Mouse (Mus musculus) gastrocnemius, adult 2 months (tissue): ENCODE measurements at regions not wholly inside any gene's neighbourhood (a gene's known extent, or its start where the extent isn't known, plus 50 kb on each side); places are given as distances from the start of the nearest gene placed in this dataset.

Experiments used
- DNase-seq: peaks from one replicate; pipeline ENCODE4 v3.0.0; 2022
- H3K27ac ChIP-seq: fragments of 200-600 bp; 2 replicates; pipeline ENCODE4 v1.8.1; 2022; ENCODE audit warnings: mild to moderate bottlenecking
- H3K4me3 ChIP-seq: fragments of 200-600 bp; 2 replicates; pipeline ENCODE4 v1.8.1; 2022; ENCODE audit warnings: mild to moderate bottlenecking, moderate library complexity
- CTCF ChIP-seq: fragments of 200-600 bp; IDR thresholded peaks from 2 replicates; pipeline ENCODE4 v1.8.1; 2022; ENCODE audit warnings: antibody characterized with exemption, mild to moderate bottlenecking, moderate library complexity
- intact Hi-C: fragments of 180-260 bp; cut with DNase I; formaldehyde crosslinking; loops from one replicate; pipeline ENCODE4 v1.15.1; 2025

DNA sequence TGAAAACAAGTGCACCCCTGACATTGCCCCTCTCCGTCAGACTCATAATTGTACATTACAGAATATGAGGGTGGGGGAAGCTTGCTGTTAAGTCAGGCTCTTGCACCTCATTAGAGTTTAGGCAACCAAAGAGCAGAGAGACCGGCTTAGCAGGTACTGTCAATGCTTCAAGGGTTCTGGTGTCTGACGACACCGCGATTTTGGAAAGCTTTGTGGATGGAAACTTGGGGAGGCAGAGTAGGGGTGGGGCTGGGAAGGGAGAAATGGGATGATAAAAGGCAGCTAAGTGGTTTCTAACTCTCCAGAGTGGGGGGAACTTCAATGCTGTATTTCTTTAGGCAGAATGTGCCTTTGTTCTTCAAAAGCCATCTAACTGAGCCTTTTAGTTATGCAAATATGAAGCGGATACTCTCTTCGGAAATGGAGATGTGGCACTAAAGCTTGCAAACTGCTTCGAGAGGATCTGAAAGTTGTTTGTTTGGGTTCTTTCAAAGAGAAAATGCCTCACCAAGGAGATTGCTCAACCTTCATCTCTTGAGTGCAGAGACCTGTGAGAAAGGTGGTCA, 885.4 kb upstream of the Tenm2 start:
- TF ChIP-seq CTCF = no peak
- no peak overlapping the region for H3K27ac ChIP-seq
- DNase-seq = no peak
- intact Hi-C loops = no loop called here
- no peak overlapping the region for H3K4me3 ChIP-seq

DNA sequence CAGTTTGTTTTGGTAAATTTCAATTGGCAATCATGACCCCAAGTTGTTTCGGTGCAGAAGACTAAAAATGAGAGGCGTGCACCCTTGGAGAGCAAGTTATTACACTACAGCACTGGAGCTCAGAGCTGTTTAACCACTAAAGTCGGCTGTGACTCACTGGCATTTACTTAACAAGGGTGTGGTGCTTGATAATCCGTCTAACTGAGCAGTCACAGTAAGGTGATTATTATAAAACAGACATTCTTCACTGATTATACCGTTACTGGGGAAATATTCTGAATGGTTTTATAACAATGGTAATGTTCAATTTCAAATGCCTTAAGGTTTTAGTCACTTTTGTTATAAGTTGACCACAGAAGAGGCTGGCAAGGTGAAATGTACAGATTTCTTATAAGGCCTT, 882.0 kb upstream of the Tenm2 start:
- intact Hi-C loops = no loop called here
- Histone ChIP-seq H3K4me3 (no peak overlapping the region), H3K27ac (no peak overlapping the region)
- no peak for TF ChIP-seq CTCF
- no peak for DNase-seq

DNA sequence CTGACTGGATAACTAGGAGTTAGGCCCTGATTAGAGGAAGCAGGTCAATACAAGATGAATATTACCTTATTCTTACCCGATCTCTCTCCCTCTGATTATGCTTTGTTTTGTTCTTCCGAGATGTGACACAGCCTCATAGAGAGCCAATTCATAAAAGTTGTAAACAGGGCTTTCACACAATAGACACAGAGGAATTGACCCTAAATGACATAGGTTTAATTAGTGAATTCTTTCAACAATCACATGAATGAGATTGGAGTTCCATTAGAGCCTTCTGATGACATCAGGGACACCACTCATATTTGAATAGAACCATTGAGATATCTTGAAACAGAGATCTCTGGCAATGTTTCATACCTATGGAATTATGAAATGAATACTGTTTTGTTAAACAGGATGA, 856.4 kb upstream of the Tenm2 start:
- intact Hi-C loops = no loop called here
- Histone ChIP-seq H3K27ac (no peak overlapping the region), H3K4me3 (no peak overlapping the region)
- TF ChIP-seq CTCF = no peak
- DNase-seq = no peak

DNA sequence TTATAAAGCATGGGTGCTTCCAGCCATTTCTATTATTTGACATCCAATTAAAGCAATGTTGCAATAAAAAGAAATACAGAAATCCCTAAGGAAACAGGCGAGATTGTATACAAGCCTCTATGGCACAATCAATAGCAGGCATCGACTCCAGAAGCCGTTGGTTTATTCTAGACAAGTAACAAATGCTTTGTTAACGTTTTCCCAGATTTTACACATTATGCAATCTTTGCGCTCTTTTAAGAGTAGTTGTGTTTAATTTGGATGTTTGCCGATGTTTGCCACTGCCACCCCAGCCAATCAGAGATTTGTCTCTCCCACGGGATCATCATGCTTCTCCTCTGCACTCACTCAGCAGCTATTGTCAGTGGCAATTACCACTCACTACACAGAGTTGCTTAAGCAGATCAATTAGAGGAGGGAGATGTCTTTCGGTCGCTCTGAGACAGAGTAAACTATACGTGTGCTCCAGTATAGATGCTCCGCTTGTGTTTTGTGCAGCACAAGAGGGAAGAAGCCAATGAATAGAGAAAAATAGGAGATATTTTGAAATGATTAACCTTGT, 839.5 kb upstream of the Tenm2 start:
- no peak for DNase-seq
- Histone ChIP-seq H3K27ac (no peak overlapping the region), H3K4me3 (no peak overlapping the region)
- intact Hi-C loops = no loop called here
- TF ChIP-seq CTCF = no peak

DNA sequence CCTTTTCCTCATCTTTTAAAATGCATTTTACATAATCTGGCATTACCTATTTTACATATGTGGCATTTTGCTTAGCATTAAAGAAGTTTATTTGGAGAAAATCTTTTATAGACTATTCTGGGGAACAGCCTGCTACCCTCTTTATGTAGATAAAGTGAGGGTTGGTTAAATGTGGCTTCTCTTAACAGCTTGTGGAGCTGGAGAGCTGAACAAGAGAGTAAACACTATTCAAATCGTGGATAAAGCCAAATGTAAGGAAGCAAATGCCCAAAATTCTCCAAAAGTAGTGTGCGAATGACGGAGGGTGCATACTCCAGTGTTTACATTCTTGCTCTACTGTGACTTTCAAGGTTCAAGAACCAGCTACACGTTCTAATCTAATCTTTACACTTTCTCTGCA, 833.9 kb upstream of the Tenm2 start:
- intact Hi-C loops = no loop called here
- DNase-seq = no peak
- no peak overlapping the region for H3K27ac ChIP-seq
- H3K4me3 ChIP-seq = no peak overlapping the region
- TF ChIP-seq CTCF = no peak

DNA sequence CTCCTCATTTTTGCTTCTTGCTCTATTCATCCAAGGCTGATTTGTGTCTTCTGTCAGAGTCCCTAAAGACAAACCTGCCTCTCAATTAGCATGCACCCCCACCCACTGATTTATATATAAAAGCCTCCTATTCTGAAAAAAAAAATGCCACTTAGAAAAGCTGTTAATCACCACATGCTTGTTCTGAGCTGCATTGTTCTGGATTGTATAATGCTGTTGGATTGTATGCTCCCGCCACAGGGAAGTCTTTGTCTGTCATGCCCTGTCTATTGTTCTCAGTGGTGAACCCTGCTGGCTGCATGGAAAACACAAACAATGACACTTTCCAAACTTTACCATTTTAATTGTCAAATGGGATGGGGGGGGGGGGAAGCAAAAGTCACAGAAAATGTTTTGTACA, 831.9 kb upstream of the Tenm2 start:
- DNase-seq = no peak
- Histone ChIP-seq H3K27ac (no peak overlapping the region), H3K4me3 (no peak overlapping the region)
- no peak for TF ChIP-seq CTCF
- intact Hi-C loops = no loop called here

DNA sequence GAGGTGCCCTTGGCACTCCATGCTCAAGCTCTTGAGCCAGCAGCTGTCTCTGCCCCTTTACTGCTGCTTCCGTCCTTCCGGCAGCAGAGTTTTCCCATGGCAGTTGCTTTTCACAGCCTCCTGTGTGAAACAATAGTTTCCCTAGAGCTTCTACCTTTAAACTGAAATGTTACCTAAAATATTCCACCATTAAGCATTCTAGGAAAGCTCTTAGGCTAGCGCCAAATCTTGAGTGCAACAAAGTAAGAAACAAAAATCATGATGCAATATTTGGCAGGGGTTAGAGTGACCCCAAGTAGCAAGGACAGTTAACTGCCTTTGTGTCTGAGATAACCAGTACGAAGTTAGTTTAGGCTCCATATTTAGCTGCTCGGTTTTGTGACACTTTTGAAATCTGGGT, 830.3 kb upstream of the Tenm2 start:
- intact Hi-C loops = no loop called here
- TF ChIP-seq CTCF = no peak
- no peak overlapping the region for H3K27ac ChIP-seq

DNA sequence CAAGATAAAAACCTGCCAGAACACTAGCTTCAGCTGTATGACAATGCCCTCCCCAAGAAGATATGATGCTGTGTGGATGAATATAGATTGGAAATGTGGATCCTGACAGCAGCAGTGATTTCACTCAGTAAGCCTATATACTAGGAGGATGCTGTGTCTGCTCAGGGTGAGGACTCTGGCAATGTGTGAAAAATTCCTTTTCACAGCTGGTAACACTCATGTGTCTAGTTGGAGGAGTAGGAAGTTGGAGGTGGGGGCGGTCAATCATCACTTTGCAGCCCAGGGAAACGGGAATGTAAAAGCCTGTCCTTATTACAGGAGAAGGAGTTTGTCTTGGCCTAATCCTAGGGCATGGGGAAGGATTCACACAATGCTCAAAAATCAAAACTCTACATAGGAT, 824.3 kb upstream of the Tenm2 start:
- Histone ChIP-seq H3K4me3 (no peak overlapping the region), H3K27ac (no peak overlapping the region)
- intact Hi-C loops = no loop called here
- no peak for TF ChIP-seq CTCF
- no peak for DNase-seq

More for the DNA sequence above, 830.3 kb upstream of the Tenm2 start:
- DNase-seq = no peak
- no peak overlapping the region for H3K4me3 ChIP-seq

DNA sequence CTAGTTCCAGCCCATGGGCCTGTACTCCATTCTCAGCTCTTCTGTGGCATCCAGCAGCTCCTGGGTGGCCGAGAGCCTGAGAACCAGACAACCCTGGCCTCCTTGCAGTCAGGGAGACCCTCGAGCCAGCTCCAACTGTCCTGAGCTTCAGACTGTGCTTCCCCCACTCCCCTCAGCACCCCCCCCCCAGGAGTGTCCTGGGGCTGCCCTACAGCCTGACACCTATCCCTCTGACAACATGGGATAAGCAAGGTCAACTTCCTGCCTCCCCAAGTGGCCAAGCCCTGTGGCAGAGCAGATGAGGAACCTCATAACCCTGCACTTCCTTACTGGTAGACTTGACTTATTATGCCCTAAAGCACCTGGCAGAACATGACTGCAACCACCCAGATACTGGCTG, 823.1 kb upstream of the Tenm2 start:
- Histone ChIP-seq H3K4me3 (no peak overlapping the region), H3K27ac (no peak overlapping the region)
- DNase-seq = no peak
- TF ChIP-seq CTCF = no peak
- intact Hi-C loops = no loop called here

DNA sequence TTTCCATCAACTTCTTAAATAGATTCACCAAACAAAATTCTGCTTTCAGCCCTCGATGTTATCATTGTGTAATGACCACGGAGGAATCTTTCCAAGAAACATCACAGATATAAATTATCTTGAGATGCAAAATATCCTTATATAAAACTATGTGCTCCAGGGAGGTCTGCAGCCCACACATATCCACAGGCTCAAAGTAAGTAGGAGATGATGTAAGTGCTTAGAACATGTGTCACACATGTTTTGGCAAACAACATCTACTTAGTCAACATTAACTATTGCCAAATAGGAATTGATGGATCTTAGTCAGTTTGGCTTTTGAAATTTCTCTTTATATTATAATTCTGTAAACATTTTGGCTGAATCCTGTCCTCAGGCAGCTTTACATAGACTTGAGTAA, 800.8 kb upstream of the Tenm2 start:
- Histone ChIP-seq H3K27ac (no peak overlapping the region), H3K4me3 (no peak overlapping the region)
- TF ChIP-seq CTCF = no peak
- intact Hi-C loops = no loop called here
- no peak for DNase-seq

DNA sequence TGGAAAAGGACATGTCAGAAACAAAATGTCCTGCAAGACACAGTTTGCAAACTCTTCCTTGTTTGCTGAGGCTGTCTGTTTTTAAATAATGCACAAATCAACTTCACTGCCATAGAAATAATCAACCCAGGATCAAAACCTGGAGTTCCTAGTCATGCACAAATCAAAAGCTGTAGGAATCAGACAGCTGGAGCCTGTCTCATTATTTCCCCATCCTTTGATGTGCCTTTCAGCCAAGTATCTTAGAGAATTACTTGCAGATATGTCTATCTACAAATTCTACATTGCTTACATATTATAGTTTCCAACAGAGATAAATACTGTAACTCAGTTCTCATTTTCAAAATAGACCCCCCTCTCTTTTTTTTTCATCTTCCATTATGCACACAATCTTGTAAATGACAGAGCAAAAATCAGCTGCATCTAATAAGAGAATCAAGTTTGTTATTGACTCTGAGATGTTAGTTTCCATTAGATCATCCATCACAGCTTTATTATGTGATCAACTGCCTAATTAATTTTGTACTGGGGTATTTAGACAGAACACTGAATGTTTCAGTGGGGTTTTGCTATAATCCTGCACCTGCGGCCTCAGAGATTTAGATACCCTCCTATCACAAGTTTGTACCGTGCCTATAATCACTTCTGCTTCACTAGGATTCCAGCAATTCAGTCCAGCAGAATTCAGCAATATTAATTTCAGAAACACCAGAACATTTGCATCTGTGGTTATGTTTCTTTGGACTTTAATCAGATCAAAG, 798.9 kb upstream of the Tenm2 start:
- no peak overlapping the region for H3K4me3 ChIP-seq
- H3K27ac ChIP-seq = no peak overlapping the region
- TF ChIP-seq CTCF = no peak
- no peak for DNase-seq
- intact Hi-C loops = no loop called here

DNA sequence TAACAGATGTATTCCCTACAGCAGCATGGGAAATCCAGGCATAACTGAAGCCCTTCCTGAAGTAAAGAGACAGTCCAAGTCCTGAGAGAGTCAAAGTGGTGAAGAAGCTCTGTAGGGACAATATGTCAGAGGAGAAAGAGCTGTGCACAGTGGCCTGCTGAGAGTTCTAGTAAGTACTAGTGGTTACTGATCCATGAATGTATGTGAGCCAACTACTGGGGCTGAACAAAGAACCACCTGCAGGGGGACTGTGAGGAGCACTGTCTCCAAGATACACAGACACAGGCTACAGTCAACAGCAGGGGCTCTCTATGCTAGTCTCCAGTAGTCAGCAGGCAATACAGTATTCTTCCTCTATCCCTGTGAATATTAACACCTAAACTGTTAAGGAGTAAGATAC, 785.9 kb upstream of the Tenm2 start:
- intact Hi-C loops = no loop called here
- no peak for TF ChIP-seq CTCF
- no peak overlapping the region for H3K27ac ChIP-seq
- H3K4me3 ChIP-seq = no peak overlapping the region
- no peak for DNase-seq

DNA sequence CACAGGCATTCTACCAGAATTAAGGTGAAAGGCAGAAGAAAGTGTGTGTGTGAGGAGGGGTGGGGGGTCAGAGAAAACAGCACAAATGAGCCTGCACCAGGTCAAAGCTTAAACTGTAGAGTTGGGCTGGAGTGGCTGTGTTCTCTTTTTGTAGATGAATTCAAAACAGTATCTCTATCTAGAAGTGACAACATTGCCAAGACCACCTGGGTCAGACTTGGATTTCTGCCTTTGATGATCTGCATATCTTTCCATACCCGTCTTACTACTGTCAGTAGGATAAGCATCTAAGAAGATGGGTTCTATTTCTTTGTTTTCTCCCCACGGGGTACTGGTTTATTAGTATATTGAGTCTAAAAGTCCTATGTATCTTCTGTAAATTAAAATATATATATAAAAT, 742.4 kb upstream of the Tenm2 start:
- no peak overlapping the region for H3K27ac ChIP-seq
- intact Hi-C loops = no loop called here
- no peak overlapping the region for H3K4me3 ChIP-seq
- DNase-seq = no peak
- TF ChIP-seq CTCF = no peak
